Mouse (Mus musculus) stomach, embryonic 14.5 days (tissue): ENCODE measurements around the gene Bmf. TPM values are rescaled to one million over a fixed set of nuclear protein-coding genes. Genes with fewer than 3 reads are reported as not detected.

Experiments used
- ATAC-seq: fragments of 200-750 bp; cut with Nextera tagmentation; 2 replicates; pipeline ENCODE4 v1.8.0; 2017; ENCODE audit warnings: low read depth, moderate TSS enrichment; ENCODE audit not compliant: insufficient number of reproducible peaks, insufficient read depth, low FRiP score
- H3K27ac ChIP-seq: fragments of 300-500 bp; sonication (generic); 2 replicates; pipeline ENCODE4 v1.5.1; 2014; ENCODE audit warnings: mild to moderate bottlenecking, low read length, moderate library complexity, mixed read lengths
- H3K27me3 ChIP-seq: fragments of 300-500 bp; sonication (generic); 2 replicates; pipeline ENCODE4 v1.6.1; 2014; ENCODE audit warnings: low read length, control low read depth, mixed read lengths; ENCODE audit not compliant: control insufficient read depth, insufficient read depth
- H3K36me3 ChIP-seq: fragments of 300-500 bp; sonication (generic); 2 replicates; pipeline ENCODE4 v1.6.1; 2014; ENCODE audit warnings: mild to moderate bottlenecking, control low read depth, low read length, moderate library complexity, mixed read lengths; ENCODE audit not compliant: control insufficient read depth, insufficient read depth
- H3K4me1 ChIP-seq: fragments of 300-500 bp; sonication (generic); 2 replicates; pipeline ENCODE4 v1.6.1; 2014; ENCODE audit warnings: low read length, control low read depth, mixed read lengths; ENCODE audit not compliant: control insufficient read depth, insufficient read depth
- H3K4me2 ChIP-seq: fragments of 300-500 bp; sonication (generic); replicated peaks from 2 replicates; pipeline ENCODE4 v1.6.1; 2014; ENCODE audit warnings: low read depth, low read length, control low read depth
- H3K4me3 ChIP-seq: fragments of 300-500 bp; sonication (generic); 2 replicates; pipeline ENCODE4 v1.5.1; 2014; ENCODE audit warnings: low read depth, low read length, control low read depth
- H3K9ac ChIP-seq: fragments of 300-500 bp; sonication (generic); replicated peaks from 2 replicates; pipeline ENCODE4 v1.6.1; 2014; ENCODE audit warnings: low read depth, mild to moderate bottlenecking, control low read depth, low read length, moderate library complexity, mixed read lengths
- H3K9me3 ChIP-seq: fragments of 300-500 bp; sonication (generic); 2 replicates; pipeline ENCODE4 v1.6.1; 2016; ENCODE audit warnings: low read depth, low read length, control low read depth; ENCODE audit not compliant: control insufficient read depth
- WGBS: fragments of 180-500 bp; shearing (Covaris S2); extraction: QIAGEN DNeasy Blood & Tissue Kit; methylation state at CpG from one replicate; pipeline ENCODE4 v1.1.7; 2014; 5-methylcytosine and 5-hydroxymethylcytosine counted together
- polyA plus RNA-seq: library from polyadenylated mRNA; unstranded; fragments of >200 nt; fragmentation: Nextera tagmentation; extraction: Ambion mirVana; gene quantifications from 2 replicates; pipeline ENCODE4 v1.2.1, GENCODE M21; 2014

The Bmf gene
- polyA plus RNA-seq, 1 experiment from 2014 or later: 7.7 TPM

DNA sequence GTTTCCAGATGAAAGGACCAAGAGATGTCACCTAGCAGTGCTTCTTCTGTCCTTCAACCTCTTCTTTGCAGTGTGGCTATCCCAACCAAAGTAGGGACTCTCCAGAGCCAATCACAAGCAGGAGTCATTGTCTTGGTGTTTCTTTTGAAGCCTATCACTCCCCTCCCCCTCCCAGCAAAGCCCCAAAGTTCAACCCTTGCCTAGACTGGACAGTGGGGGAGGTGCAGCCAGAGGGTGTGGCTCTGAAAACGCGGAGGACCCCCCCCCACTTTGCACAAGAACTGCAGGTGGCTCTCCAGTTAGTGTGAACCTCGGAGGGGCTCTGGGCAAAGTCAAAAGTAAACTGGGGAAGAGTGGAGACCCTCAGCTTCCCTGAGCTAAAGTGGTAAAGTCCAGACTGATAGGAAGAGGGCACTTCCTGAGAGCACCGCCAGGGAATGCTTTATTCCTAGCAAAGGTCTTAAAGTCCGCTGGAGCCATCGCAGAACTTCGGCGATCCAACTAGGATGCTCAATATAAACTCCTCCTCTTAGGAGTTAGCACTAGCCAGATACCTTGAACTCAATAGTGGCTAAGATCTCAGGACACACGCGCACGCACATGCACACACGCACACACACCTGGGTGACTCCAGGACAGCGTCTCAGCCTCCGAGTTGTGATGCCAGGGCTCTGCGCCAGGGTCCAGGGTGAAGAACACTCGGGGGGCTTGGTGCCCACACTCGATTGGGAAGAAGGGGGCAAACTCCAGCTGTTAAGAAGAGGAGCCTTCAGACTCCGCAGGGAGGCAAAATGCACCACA, 866 bp downstream of the Bmf start:
- H3K4me3 ChIP-seq: peak overlapping the region; percentile 91
- H3K9me3 ChIP-seq: no peaks in the 10 kb centered on the region
- H3K9ac ChIP-seq: peak overlapping the region; percentile 62
- no peak for ATAC-seq
- H3K36me3 ChIP-seq: no peaks in the 10 kb centered on the region
- no peaks in the 10 kb centered on the region for H3K27me3 ChIP-seq
- under 1% methylated on average over 18 of the region's 18 CpGs for WGBS
- peaks cover 42% of the 10 kb centered on the region for H3K4me1 ChIP-seq
- peak overlapping the region; percentile 59; the same call in 1 of the 2 replicates for H3K27ac ChIP-seq
- H3K4me2 ChIP-seq: peak overlapping the region; percentile 95

DNA sequence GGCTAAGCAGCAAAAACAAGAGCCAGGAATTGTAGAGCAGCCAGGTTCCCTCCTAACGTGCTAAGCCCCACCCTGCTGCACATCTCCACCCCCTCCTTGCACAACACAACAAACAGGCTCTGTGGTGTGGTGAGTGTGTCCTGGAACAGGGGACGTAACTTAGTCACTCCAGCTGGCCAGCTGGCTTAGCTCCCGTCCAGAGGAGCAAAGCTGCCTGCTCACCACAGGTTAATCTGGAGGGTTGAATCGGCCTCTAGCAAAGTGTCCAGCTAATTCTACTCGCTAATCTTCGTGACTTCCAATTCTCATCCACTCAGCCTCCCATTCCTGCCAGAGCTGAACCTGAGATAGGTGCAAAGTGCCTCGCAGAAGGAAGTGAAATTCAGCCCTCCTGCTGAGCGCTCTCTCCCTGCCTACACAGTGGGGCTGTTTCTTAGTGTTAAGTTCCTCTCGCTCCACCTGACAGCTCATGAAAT, 1.9 kb downstream of the Bmf start:
- H3K4me3 ChIP-seq: peak overlapping the region; percentile 91; the same call in 1 of the 2 replicates
- no peaks in the 10 kb centered on the region for H3K36me3 ChIP-seq
- no peaks in the 10 kb centered on the region for H3K27me3 ChIP-seq
- ATAC-seq: no peak
- H3K27ac ChIP-seq: peak overlapping the region; percentile 46; the same call in 1 of the 2 replicates
- peak overlapping the region; percentile 95; the same call in 1 of the 2 replicates for H3K4me2 ChIP-seq
- peaks cover 52% of the 10 kb centered on the region for H3K4me1 ChIP-seq
- H3K9ac ChIP-seq: no peak overlapping the region
- no peaks in the 10 kb centered on the region for H3K9me3 ChIP-seq
- 15% methylated on average over 9 of the region's 9 CpGs for WGBS

DNA sequence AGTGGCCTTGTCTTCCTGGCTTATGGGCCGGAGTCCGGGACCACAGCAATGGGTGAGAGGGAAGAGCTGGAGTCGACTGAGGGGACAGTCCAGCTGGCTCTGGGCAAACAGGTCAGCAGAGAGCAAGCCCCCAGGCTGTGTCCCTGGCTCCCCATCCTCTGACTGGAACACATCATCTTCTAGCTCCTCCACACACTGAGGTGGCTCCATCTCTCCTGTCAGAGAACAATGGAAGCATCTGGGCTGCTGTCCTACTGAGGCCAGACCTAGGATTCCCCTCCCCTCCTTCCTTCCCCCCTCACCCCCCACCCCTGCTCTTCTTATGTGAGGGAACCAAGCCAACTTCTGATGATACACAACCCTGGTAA, 2.7 kb downstream of the Bmf start:
- H3K4me2 ChIP-seq: peak overlapping the region; percentile 95; the same call in 1 of the 2 replicates
- no peaks in the 10 kb centered on the region for H3K36me3 ChIP-seq
- no peak overlapping the region for H3K9ac ChIP-seq
- H3K4me1 ChIP-seq: peaks cover 59% of the 10 kb centered on the region
- WGBS: 55% methylated on average over 3 of the region's 3 CpGs
- no peak for ATAC-seq
- peak overlapping the region; percentile 99; the same call in 1 of the 2 replicates for H3K27ac ChIP-seq
- no peak overlapping the region for H3K4me3 ChIP-seq
- no peaks in the 10 kb centered on the region for H3K27me3 ChIP-seq
- H3K9me3 ChIP-seq: no peaks in the 10 kb centered on the region

DNA sequence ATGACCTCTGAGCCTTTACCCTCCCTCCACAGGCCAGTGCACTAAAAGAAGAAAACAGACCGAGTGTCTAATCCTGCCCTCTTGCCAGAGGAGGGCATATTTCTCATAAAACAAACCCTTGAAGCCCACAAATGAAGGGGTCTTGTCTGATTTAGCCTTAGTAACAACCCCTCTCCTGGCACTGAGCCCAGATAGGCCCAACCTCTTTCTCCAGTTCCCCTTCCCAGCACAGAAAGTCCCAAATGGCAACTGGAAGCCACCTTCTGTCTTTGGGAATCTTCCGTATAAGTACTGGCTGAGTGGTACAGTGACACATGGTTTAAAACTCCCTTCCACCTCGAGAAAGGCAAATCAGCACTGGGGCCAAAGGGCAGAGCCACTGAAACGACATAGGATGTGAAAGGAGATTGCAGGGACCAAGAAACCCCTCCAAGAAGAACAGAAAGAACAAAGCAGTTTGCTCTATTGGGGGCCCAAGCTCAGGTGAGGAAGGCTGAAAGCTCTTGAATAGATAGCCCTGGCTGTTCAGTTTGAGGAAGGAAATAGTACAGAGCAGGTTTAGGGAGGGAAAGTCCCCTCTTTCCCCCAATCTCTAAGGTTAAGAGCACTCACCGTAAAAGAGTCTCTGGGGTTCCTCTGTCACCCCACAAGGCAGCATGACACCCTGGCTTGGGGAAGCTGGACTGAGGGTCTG, 3.2 kb downstream of the Bmf start:
- H3K4me3 ChIP-seq: 0 out of 2 replicates have a peak overlapping the region, but pooled peaks have one; percentile 8
- H3K27ac ChIP-seq: peak overlapping the region; percentile 99
- WGBS: 22% methylated on average over 5 of the region's 5 CpGs
- no peak for ATAC-seq
- no peaks in the 10 kb centered on the region for H3K9me3 ChIP-seq
- H3K36me3 ChIP-seq: no peaks in the 10 kb centered on the region
- H3K4me1 ChIP-seq: peaks cover 63% of the 10 kb centered on the region
- H3K9ac ChIP-seq: peak overlapping the region; percentile 25
- no peaks in the 10 kb centered on the region for H3K27me3 ChIP-seq
- peak overlapping the region; percentile 95; the same call in 1 of the 2 replicates for H3K4me2 ChIP-seq

DNA sequence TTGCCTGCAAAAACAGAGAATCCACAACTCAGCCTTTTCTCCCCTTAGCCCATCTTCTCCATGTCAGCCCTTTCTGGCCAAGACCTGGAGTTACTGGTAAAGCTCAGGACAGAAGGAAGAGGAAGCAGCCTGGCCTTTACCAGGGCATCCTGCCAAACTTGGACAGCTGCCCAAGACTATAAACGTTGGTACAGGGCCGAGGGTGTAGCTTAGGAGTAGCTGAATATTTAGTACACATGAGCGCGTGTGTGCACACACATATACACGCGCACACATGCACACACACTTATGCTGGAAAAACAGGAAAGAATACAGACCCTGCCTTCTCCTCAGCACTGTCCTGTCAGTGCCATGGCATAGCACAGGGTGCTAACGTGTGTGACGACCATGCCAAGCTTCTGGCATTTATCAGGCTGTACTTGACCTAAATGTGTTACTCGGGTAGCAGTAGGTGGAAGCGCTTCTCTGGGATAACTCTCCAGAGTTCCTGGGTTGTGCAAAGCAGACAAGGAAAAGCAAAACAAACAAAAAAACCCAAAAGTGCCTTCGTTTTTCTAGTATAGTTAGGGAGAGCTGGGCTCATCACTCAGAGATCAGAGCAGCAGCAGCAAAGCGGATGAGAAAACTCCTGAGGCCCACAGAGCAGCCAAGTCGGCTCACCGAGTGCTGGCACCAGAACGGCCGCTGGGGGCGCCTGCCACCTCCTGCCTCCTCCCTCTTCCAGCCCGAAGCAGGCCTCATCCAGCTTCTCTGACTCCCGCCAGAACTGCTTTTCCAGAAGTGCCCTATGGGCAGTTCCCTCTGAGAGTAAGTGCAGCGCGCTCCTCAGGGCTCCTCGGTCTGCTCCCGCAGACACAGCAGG, 4.0 kb downstream of the Bmf start:
- WGBS: 19% methylated on average over 23 of the region's 23 CpGs
- peaks cover 71% of the 10 kb centered on the region for H3K4me1 ChIP-seq
- no peaks in the 10 kb centered on the region for H3K27me3 ChIP-seq
- no peak for ATAC-seq
- H3K4me3 ChIP-seq: 0 out of 2 replicates have a peak overlapping the region, but pooled peaks have one; percentile 8
- peak overlapping the region; percentile 99 for H3K27ac ChIP-seq
- H3K9ac ChIP-seq: peak overlapping the region; percentile 25
- no peaks in the 10 kb centered on the region for H3K36me3 ChIP-seq
- H3K4me2 ChIP-seq: peak overlapping the region; percentile 95
- H3K9me3 ChIP-seq: no peaks in the 10 kb centered on the region

DNA sequence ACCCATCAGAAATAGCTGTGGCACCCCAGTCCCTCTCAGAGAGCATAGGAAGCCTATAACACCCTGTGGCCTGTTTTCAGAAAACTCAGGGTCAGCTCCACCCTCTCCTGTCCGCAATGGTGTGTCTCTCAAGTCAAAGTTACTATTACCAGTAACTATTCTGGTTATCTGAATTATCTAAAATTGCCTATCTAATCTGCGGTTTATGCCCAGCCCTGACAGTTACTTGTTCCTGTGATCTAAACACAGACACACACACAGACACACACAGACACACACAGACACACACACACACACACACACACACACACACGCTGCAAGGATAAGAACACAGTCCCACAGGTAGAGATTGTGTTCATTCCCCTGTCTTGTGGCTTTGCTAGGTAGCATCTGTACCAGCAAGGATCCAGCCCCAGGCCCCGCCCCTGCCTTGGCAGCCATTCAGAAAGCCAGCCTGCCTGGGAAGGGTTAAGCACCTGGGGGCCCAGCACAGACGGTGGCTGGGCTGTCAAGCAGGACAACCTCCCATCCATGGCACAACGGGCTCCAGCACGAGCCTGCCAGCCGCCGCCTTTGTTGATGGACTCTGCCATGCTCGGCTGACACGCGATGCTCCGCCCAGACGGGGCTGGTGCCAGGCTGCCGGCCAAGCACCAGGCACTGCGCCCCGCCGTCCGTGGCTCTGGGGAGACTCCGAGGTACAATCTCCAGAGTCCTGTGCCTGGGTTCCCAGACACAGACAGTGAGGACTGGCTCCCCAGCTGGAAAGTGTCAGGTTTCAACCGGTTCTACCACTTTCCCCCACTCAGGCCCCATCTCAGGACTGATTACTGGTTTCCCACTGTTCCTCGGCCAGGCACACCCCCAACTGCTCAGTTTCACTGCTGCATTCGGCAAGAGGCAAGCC, 5.3 kb downstream of the Bmf start:
- H3K27ac ChIP-seq: peak overlapping the region; percentile 99
- ATAC-seq: peak; percentile 87
- H3K9me3 ChIP-seq: no peaks in the 10 kb centered on the region
- H3K9ac ChIP-seq: peak overlapping the region; percentile 22; the same call in 1 of the 2 replicates
- peaks cover 77% of the 10 kb centered on the region for H3K4me1 ChIP-seq
- H3K4me3 ChIP-seq: peak overlapping the region; percentile 27
- H3K4me2 ChIP-seq: peak overlapping the region; percentile 95
- no peaks in the 10 kb centered on the region for H3K27me3 ChIP-seq
- WGBS: 8% methylated on average over 23 of the region's 23 CpGs
- no peaks in the 10 kb centered on the region for H3K36me3 ChIP-seq

DNA sequence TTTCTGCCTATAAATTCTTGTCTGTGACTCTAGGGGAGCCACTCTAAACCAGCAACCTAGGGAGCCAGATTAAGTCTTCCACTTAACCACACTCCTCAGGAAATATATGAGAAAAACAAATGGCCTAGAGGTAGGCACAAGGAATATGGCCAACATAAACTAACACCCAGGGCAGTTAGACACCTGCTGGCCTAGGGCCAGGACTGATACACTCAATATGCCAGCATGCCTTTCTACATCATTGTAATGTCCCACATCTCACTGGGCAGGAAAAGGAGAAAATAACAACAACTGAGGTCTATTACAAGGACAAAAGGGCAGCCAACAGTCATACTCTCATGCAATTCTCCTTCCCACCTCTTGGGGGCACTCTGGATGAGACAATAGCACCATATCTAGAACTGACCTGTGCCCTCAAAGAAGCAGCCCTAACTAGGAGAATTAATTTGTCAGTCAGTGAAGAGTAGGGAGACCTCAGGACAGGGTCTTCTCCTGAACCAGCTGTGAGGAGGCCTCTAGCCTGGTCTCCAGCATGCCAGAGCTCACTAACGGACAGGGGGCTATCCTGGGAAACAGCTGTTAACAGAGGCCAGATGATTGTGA, 6.4 kb downstream of the Bmf start:
- Histone ChIP-seq H3K9me3 (no peaks in the 10 kb centered on the region), H3K4me1 (peaks cover 75% of the 10 kb centered on the region), H3K27ac (peak overlapping the region; percentile 99), H3K9ac (no peak overlapping the region; the same call in 1 of the 2 replicates), H3K4me2 (peak overlapping the region; percentile 95; the same call in 1 of the 2 replicates), H3K27me3 (no peaks in the 10 kb centered on the region), H3K36me3 (no peaks in the 10 kb centered on the region), H3K4me3 (no peak overlapping the region)
- 83% methylated on average over 1 of the region's 1 CpGs for WGBS
- ATAC-seq: no peak
